Mouse (Mus musculus): ENCODE results near the gene Pgrmc1.

- no peak for TF ChIP-seq POLR2A (IDR thresholded peaks at IDR 0.05; ENCODE audit: low read depth, low read length)
- TF ChIP-seq CTCF (IDR thresholded peaks at IDR 0.05; ENCODE audit: extremely low read depth, insufficient read length, insufficient replicate concordance, low read depth, low read length): no peak
Measured at GRCm38 (mm10) chrX:36552055-36552587, 45.9 kb upstream of the Pgrmc1 start.

Measured in small intestine, adult 2 months (tissue).